Mouse (Mus musculus): ENCODE measurements around the gene Gm21083.
"Not testable (repeated sequence)": the region's sequence is repeated elsewhere in the genome, so short reads cannot be mapped to it uniquely, and the experiment has no call there.

Gm21083 gene

DNA sequence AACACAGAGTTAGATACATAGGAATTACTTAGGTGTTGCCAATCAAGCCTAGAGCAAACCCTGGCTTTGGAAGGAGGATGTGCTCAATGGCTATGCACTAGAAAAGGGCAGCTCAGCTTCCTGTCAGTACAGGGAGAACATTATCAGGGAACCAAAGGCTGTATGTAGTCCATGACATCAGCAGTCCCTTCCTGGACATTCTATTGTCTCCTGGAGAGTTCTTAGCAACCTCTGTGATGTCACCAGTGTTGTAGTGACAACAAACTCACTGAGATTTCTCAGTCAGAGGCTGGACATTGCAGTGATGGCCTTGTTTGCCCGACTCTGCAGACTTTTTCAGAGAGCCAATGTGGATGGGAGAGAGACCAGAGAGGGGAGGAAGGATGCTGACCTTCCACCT is at the start of gene Gm21083:
TSS of gene Gm21083 (plus strand) at position 301 of the 400 bp plus-strand sequence.
- H3K27me3 ChIP-seq (ENCODE audit: control insufficient read depth, insufficient read depth, low read length, poor library complexity, severe bottlenecking); H3K36me3 ChIP-seq (ENCODE audit: control insufficient read depth, insufficient read depth, low read length, poor library complexity, severe bottlenecking); DNase-seq (ENCODE audit: low read depth, low spot score): not testable (repeated sequence)

DNA sequence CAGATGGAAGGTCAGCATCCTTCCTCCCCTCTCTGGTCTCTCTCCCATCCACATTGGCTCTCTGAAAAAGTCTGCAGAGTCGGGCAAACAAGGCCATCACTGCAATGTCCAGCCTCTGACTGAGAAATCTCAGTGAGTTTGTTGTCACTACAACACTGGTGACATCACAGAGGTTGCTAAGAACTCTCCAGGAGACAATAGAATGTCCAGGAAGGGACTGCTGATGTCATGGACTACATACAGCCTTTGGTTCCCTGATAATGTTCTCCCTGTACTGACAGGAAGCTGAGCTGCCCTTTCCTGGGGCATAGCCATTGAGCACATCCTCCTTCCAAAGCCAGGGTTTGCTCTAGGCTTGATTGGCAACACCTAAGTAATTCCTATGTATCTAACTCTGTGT is 48.0 kb upstream of the Gm21083 start, which contains the start of gene Gm21190:
TSS of gene Gm21190 (minus strand) at position 101 of the 400 bp plus-strand sequence.
- H3K36me3 ChIP-seq (ENCODE audit: control insufficient read depth, insufficient read depth, low read length, poor library complexity, severe bottlenecking); DNase-seq (ENCODE audit: low read depth, low spot score); H3K27me3 ChIP-seq (ENCODE audit: control insufficient read depth, insufficient read depth, low read length, poor library complexity, severe bottlenecking): not testable (repeated sequence)

DNA sequence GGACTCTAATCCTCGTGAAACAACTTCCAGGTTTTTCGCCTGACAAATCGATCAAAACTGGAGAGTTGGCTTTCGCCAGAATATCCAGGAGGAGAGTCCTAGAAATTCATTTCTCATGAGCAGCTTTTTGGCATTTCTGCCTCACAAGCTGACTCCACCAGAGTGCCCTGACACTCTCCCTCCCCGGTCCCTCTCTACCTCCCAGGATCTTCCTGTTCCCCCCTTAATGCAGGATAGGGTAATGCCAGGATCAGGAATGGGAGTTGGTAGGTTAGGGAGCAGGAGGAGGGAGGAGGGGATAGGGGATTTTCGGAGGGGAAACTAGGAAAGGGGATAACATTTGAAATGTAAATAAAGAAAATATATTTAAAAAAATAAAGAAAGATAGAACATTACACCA is 28.5 kb upstream of the Gm21083 start:
- H3K36me3 ChIP-seq (ENCODE audit: control insufficient read depth, insufficient read depth, low read length, poor library complexity, severe bottlenecking); H3K27me3 ChIP-seq (ENCODE audit: control insufficient read depth, insufficient read depth, low read length, poor library complexity, severe bottlenecking); DNase-seq (ENCODE audit: low read depth, low spot score): not testable (repeated sequence)

DNA sequence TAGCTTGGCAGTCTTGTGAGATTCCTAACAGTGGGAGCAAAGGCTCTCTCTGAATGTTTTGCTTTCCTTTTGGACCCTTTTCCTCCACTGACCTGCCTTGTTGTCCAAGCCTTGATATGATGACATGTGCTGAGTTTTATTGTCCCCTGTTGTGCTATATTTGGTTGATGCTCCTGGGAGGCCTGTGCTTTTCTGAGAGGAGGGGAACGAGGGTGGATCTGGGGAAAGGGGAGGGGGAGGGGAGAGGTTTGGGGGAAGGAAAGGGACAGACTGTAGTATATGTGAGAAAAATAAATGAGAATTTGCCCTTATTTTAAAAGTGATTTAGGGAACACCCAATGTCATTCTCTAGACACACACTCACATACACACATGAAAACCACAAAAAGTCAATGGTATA is 28.0 kb upstream of the Gm21083 start:
- not testable (repeated sequence) for DNase-seq (ENCODE audit: low read depth, low spot score); H3K36me3 ChIP-seq (ENCODE audit: control insufficient read depth, insufficient read depth, low read length, poor library complexity, severe bottlenecking); H3K27me3 ChIP-seq (ENCODE audit: control insufficient read depth, insufficient read depth, low read length, poor library complexity, severe bottlenecking)

DNA sequence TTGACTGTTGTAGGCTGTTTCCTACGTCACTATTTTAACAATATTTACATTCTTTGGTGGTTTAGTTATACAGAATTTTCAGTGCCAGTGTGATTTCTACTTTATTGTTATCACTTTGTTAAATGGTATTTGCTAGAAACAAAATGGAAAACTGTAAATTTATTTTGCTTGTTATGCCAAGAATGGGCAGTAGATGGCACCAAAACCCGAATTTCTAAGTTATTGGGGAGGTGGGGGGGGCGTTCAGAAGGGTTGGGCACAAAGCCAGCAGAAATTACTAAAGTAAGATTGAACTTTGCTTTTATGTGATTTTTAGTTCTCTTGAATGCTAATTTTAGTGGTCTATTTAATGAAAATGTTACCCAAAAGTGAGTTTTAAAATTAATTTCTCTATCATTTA is 27.5 kb upstream of the Gm21083 start:
- not testable (repeated sequence) for H3K27me3 ChIP-seq (ENCODE audit: control insufficient read depth, insufficient read depth, low read length, poor library complexity, severe bottlenecking); DNase-seq (ENCODE audit: low read depth, low spot score); H3K36me3 ChIP-seq (ENCODE audit: control insufficient read depth, insufficient read depth, low read length, poor library complexity, severe bottlenecking)

DNA sequence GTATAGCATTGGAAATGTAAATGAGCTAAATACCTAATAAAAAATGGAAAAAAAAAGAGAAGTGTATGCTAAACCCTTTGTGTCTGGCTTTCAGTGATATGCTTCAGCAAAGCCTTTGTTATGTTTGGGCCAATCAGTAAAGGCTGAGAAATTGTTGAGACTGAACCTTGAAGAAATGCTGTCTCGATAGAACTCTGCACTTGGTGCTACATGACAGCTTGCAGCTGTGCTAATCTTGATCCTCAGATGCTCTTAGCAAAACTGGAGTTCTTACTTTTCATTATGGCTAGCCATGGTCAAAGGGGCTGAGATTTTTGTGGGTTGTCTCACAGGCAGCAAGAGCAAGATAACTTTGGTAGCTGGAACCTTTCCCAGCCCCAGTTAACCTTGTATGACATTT is 18.5 kb upstream of the Gm21083 start:
- not testable (repeated sequence) for H3K27me3 ChIP-seq (ENCODE audit: control insufficient read depth, insufficient read depth, low read length, poor library complexity, severe bottlenecking); DNase-seq (ENCODE audit: low read depth, low spot score); H3K36me3 ChIP-seq (ENCODE audit: control insufficient read depth, insufficient read depth, low read length, poor library complexity, severe bottlenecking)

DNA sequence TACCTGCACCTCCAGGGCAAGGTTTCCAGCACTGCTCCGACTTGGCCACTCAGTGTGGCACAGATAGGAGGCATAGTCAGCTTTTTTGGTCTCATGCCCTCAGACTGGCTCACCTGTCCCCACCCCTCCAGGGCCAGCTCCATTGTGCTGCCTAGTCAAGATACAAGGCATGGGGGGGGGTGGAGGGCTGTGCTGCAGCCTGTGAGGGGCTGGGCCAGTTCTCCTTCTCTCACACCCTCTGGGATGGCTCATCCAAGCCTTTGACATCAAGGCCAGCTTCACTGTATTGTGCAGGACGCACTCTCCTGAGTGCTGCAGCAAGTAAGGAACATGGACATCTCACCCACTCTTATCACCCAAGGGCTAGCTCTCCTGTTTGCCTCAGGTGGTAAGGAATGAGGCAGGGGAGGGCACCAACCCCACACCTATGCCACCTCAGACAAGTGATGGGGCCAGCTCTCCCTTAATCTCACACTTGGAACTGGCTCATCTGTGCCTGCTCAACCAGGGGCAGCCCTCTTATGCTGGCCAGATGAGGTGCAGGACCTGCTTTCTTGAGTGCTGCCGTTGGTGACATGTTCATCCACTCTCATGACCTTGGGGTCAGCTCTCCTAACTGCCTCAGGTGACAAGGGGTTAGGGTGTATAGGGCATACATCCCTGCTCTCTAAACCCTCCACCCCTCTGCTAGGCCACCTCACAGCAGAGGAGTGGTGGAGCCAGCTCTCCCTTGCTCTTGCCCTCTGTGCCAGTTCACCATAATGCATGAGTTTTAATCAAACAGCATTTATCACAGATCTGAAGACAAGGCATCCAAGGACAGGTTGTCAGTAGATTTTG is 15.5 kb upstream of the Gm21083 start:
- not testable (repeated sequence) for H3K27me3 ChIP-seq (ENCODE audit: control insufficient read depth, insufficient read depth, low read length, poor library complexity, severe bottlenecking); H3K36me3 ChIP-seq (ENCODE audit: control insufficient read depth, insufficient read depth, low read length, poor library complexity, severe bottlenecking); DNase-seq (ENCODE audit: low read depth, low spot score)

DNA sequence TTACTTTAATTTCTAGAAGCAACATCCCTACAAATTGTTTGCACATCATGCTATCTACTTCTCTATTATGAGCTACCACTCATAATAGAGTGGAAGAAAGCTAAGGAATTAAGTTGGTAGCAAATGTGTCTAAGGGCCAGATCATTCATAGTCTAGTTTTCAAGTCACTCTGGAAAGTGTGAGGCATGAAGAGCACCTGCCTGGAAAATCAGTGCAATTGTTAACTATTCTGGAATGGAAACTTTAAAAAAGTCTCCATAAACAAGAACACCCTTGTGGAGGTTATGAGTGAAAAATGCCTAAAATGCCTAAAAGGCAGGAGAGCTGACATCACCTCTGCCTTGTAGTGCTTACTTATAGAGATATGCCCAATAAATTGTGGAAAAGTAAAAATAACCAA is 3.4 kb upstream of the Gm21083 start:
- H3K27me3 ChIP-seq (ENCODE audit: control insufficient read depth, insufficient read depth, low read length, poor library complexity, severe bottlenecking); H3K36me3 ChIP-seq (ENCODE audit: control insufficient read depth, insufficient read depth, low read length, poor library complexity, severe bottlenecking); DNase-seq (ENCODE audit: low read depth, low spot score): not testable (repeated sequence)

DNA sequence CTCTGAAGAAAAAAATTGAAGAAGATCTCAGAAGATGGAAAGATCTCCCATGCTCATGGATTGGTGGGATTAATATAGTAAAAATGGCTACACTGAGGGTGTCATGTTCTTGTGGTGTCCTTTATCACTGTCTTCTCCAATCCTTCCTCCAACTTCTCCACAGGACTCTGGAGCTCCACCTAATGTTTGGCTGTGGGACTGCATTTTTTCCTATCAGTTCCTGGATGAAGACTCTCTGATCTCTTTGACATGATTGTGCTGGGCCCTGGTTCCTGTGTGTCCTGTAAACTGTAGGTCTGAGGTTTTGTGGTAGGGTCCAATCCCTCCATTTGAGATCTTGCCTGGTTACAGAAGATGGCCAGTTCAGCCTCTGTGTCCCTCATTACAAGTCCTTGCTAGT is 9.2 kb downstream of the Gm21083 start:
- not testable (repeated sequence) for DNase-seq (ENCODE audit: low read depth, low spot score); H3K27me3 ChIP-seq (ENCODE audit: control insufficient read depth, insufficient read depth, low read length, poor library complexity, severe bottlenecking); H3K36me3 ChIP-seq (ENCODE audit: control insufficient read depth, insufficient read depth, low read length, poor library complexity, severe bottlenecking)

DNA sequence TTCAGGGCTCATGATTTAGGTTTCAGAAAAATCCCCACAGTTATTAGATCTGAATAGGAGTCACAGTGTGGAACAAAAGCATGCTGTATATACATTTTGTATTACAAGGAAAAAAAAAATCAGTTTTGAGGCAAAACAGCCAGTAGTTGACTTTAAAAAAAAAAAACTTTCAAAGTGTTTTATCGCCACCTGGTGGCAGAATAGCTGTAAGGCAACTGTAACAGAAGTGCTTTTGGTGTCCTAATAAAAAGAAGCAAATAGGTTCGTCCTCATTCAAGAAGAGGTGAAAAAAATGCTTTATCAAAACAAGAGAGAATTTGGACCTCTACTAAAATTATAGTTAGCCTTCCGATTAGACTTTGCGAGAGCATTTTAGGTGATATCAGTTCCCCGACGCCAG is 11.2 kb downstream of the Gm21083 start:
- not testable (repeated sequence) for H3K27me3 ChIP-seq (ENCODE audit: control insufficient read depth, insufficient read depth, low read length, poor library complexity, severe bottlenecking); H3K36me3 ChIP-seq (ENCODE audit: control insufficient read depth, insufficient read depth, low read length, poor library complexity, severe bottlenecking)
- peak; percentile 1 for DNase-seq (ENCODE audit: low read depth, low spot score)

DNA sequence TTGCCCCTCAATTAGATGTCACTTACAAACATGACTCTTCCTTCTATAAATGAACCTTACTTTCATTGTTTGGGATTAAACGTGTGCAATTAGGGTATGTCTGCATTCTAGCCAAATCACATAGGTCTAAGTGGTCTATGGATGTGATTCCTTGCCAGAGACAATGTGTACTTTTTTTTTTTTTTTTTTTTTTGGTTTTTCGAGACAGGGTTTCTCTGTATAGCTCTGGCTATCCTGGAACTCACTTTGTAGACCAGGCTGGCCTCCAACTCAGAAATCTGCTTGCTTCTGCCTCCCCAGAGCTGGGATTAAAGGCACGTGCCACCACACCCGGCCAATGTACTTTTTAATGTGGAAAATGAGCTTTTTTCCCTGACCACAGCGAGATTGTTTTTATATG is 13.5 kb downstream of the Gm21083 start:
- H3K27me3 ChIP-seq (ENCODE audit: control insufficient read depth, insufficient read depth, low read length, poor library complexity, severe bottlenecking); H3K36me3 ChIP-seq (ENCODE audit: control insufficient read depth, insufficient read depth, low read length, poor library complexity, severe bottlenecking); DNase-seq (ENCODE audit: low read depth, low spot score): not testable (repeated sequence)

DNA sequence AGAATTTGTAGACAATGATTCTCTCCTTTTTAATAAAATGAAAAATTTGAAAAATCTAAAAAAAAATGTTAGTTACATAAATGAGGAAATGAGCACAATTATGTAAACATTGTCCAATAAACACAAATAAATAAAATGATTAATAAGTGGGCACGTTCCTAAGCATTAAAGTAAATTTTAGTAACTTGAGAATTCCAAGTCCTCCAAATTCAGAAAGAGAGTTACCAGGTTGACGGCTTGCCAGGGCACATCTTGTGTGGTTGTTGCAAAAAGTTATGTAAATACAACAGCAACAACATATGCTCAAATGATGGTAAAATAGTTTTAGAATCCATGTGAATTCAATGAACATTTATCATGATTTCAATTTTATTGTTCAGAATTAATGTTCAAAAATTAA is 14.4 kb downstream of the Gm21083 start:
- H3K27me3 ChIP-seq (ENCODE audit: control insufficient read depth, insufficient read depth, low read length, poor library complexity, severe bottlenecking) = not testable (repeated sequence)

DNA sequence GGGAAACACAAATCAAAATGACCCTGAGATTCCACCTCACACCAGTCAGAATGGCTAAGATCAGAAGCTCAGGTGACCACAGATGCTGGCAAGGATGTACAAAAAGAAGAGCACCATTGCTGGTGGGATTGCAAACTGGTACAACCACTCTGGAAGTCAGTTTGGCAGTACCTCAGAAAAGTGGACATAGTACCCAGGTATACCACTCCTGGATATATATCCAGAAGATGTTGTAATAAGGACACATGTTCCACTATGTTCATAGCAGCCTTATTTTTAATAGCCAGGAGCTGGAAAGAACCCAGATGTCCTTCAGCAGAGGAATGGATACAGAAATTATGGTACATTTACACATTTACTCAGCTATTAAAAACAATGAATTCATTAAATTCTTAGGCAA is 21.7 kb downstream of the Gm21083 start:
- H3K27me3 ChIP-seq (ENCODE audit: control insufficient read depth, insufficient read depth, low read length, poor library complexity, severe bottlenecking); DNase-seq (ENCODE audit: low read depth, low spot score); H3K36me3 ChIP-seq (ENCODE audit: control insufficient read depth, insufficient read depth, low read length, poor library complexity, severe bottlenecking): not testable (repeated sequence)

More for the DNA sequence above, 14.4 kb downstream of the Gm21083 start:
- not testable (repeated sequence) for DNase-seq (ENCODE audit: low read depth, low spot score); H3K36me3 ChIP-seq (ENCODE audit: control insufficient read depth, insufficient read depth, low read length, poor library complexity, severe bottlenecking)

DNA sequence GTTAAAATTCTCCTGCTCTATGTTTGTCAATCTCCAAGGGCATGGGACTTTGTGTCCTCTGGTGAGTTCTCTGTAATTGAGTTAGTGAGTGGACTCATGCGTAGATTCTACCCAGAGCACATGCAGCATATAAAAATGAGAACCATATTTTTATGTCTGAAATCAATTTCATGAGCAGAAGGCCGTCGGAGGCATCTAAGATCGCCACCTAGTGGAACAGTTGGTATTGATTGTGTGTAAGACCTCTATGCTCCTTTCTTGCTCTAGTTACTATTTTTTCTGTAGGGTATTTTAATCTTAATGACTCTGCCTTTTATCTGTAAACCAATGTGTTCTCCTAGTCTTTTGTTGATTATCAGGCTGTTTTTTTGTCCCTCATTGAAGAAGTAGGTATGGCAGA is 23.2 kb downstream of the Gm21083 start:
- H3K36me3 ChIP-seq (ENCODE audit: control insufficient read depth, insufficient read depth, low read length, poor library complexity, severe bottlenecking); DNase-seq (ENCODE audit: low read depth, low spot score); H3K27me3 ChIP-seq (ENCODE audit: control insufficient read depth, insufficient read depth, low read length, poor library complexity, severe bottlenecking): not testable (repeated sequence)

DNA sequence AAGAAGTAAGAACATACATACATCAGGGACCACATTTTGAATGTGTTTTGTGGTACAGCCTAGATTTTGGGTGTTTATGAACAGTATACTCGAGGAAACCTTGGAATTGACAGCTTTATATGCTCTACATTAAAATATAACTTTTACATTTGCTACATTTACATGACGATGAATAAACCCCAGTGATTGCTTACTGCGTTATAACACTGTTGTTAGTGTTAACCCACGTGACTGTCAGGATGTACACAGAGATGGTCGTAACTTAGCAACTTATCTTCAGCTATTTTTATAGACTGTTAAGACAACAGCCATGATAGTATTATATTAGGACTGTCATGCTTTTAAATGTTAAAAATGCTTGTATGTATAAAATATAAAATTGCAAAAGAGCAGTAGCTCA is 24.3 kb downstream of the Gm21083 start:
- not testable (repeated sequence) for H3K36me3 ChIP-seq (ENCODE audit: control insufficient read depth, insufficient read depth, low read length, poor library complexity, severe bottlenecking); H3K27me3 ChIP-seq (ENCODE audit: control insufficient read depth, insufficient read depth, low read length, poor library complexity, severe bottlenecking); DNase-seq (ENCODE audit: low read depth, low spot score)

DNA sequence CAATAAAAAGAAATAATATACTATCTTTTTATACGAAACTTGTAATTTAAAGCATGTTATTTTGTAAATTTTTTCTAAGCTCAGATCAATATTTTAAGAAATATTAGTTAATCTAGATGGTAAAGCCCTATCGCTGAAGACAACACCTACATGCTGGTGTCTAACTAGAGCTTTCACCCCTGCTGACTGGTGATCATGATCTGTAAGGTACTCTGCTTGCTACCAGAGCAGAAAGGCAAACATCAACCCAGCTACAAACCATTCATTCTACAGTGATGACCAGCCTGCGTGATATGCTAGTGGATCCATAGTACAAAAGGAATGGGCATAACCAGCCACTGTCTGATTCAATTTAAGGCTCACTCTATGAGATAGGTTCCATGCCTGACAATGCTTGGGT is 24.8 kb downstream of the Gm21083 start:
- H3K36me3 ChIP-seq (ENCODE audit: control insufficient read depth, insufficient read depth, low read length, poor library complexity, severe bottlenecking); H3K27me3 ChIP-seq (ENCODE audit: control insufficient read depth, insufficient read depth, low read length, poor library complexity, severe bottlenecking); DNase-seq (ENCODE audit: low read depth, low spot score): not testable (repeated sequence)

Data from splenic B cell, adult 2 months (primary cell).